Mouse (Mus musculus): ENCODE data around the gene A630023A22Rik. TPM values are rescaled to one million over a fixed set of nuclear protein-coding genes. Genes with fewer than 3 reads are reported as not detected.

Gene A630023A22Rik
- total RNA-seq, 1 experiment, result not detected

DNA sequence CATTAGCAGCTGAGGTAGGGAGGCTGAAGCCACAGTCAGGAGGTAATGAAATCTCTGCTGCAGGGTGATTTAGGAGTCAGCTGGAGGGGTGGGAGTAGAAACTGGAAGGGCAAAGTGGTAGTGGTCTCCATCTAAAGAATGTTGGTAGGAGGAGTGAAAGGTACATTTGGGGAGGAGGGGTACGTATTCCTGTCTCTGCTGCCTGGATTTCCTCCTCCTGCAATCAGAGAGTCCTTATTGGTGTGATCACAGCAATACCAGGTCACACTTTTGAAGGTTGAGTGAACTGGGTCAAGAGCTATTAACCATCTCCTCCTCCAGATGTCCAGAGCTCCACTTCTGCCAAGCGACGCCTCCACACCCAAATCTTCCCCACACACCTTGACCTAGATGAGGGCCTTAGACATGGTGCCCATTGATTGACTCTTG lies 18.4 kb upstream of the A630023A22Rik start:
- no peaks in the 10 kb centered on the region for H3K36me3 ChIP-seq (ENCODE audit: control insufficient read depth, insufficient read depth, low read length, poor library complexity, severe bottlenecking)
- no peak for DNase-seq (ENCODE audit: low read depth, low spot score)
- no peak overlapping the region for H3K9ac ChIP-seq (ENCODE audit: insufficient read depth, low read depth, low read length, poor library complexity, severe bottlenecking)
- in situ Hi-C loops (cut with MboI; ENCODE audit: low sequenced_read_pairs in 2 of 2, unreplicated experiment in 2 of 2), result no loop called here
- H3K9me3 ChIP-seq (ENCODE audit: control insufficient read depth, insufficient read depth, low read depth, low read length), result no peaks in the 10 kb centered on the region
- no peak overlapping the region for H3K4me3 ChIP-seq (ENCODE audit: insufficient read depth in 1 of 2, low read depth in 1 of 2, low read length in 2 of 2, poor library complexity in 1 of 2, severe bottlenecking in 1 of 2)
- H3K4me1 ChIP-seq (ENCODE audit: control insufficient read depth in 2 of 2, insufficient read depth in 2 of 2, low read length in 2 of 2, poor library complexity in 1 of 2), result no peaks in the 10 kb centered on the region
- TF ChIP-seq MAFK (IDR thresholded peaks at IDR 0.05; ENCODE audit: insufficient read depth, low read depth, low read length) (no peak), CHD2 (IDR thresholded peaks at IDR 0.05; ENCODE audit: low read depth, low read length) (no peak), ZNF384 (IDR thresholded peaks at IDR 0.05; ENCODE audit: low read depth, low read length) (no peak), ZC3H11A (IDR thresholded peaks at IDR 0.05; ENCODE audit: borderline replicate concordance, low read depth, low read length) (no peak), HCFC1 (IDR thresholded peaks at IDR 0.05; ENCODE audit: borderline replicate concordance, insufficient read depth, low read length) (no peak)
- no peak overlapping the region for H3K27ac ChIP-seq (ENCODE audit: insufficient read depth, low read depth, low read length, poor library complexity, severe bottlenecking)

DNA sequence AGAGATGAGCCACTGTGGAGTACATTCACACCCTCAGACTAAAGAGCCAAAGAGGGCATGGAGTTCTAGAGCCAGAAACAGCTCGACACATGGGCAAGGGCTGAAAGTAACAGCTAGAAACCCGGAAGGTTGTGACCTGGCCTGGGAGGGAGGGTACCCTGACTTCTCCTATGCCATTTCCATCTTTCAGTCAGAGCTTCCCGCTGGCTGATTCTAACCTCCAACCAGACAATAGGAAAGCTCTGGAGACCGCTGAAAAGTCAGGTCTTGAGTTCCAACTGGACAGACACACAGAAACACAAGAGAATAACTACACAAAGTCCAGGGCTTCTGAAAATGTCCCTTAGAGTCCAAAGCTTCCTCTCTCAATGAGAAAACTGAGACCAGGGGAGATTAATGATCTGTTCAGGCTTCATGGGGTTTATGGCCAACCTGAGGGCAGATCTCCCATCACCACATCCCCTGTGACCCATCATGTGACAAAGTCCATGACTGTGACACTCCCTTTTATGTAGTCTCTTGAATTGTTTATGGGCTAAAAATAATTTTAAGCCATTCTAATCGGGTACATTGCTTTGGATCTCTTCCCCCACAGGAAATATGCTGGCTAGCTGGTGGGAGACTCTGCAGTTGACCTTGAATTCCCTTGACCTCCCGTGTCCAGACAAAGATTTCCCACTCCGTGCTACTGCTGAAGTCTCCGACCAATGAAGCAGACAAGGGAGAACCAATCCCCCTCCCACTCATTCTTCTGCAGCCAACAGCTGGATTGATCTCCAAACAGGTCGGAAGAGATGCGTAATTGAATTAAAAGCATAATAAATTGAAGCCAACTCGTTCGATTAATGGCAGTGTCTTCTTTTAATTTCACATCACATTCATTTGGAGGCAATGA lies 17.7 kb upstream of the A630023A22Rik start:
- no peak overlapping the region for H3K4me3 ChIP-seq (ENCODE audit: insufficient read depth in 1 of 2, low read depth in 1 of 2, low read length in 2 of 2, poor library complexity in 1 of 2, severe bottlenecking in 1 of 2)
- in situ Hi-C loops (cut with MboI; ENCODE audit: low sequenced_read_pairs in 2 of 2, unreplicated experiment in 2 of 2), result no loop called here
- H3K27ac ChIP-seq (ENCODE audit: insufficient read depth, low read depth, low read length, poor library complexity, severe bottlenecking), result no peak overlapping the region
- H3K9me3 ChIP-seq (ENCODE audit: control insufficient read depth, insufficient read depth, low read depth, low read length), result no peaks in the 10 kb centered on the region
- no peaks in the 10 kb centered on the region for H3K36me3 ChIP-seq (ENCODE audit: control insufficient read depth, insufficient read depth, low read length, poor library complexity, severe bottlenecking)
- no peak for DNase-seq (ENCODE audit: low read depth, low spot score)
- no peak for TF ChIP-seq MAFK (IDR thresholded peaks at IDR 0.05; ENCODE audit: insufficient read depth, low read depth, low read length)
- TF ChIP-seq HCFC1 (IDR thresholded peaks at IDR 0.05; ENCODE audit: borderline replicate concordance, insufficient read depth, low read length), result no peak
- TF ChIP-seq ZC3H11A (IDR thresholded peaks at IDR 0.05; ENCODE audit: borderline replicate concordance, low read depth, low read length), result no peak
- TF ChIP-seq ZNF384 (IDR thresholded peaks at IDR 0.05; ENCODE audit: low read depth, low read length), result no peak
- TF ChIP-seq CHD2 (IDR thresholded peaks at IDR 0.05; ENCODE audit: low read depth, low read length), result no peak
- H3K9ac ChIP-seq (ENCODE audit: insufficient read depth, low read depth, low read length, poor library complexity, severe bottlenecking), result no peak overlapping the region
- H3K4me1 ChIP-seq (ENCODE audit: control insufficient read depth in 2 of 2, insufficient read depth in 2 of 2, low read length in 2 of 2, poor library complexity in 1 of 2), result no peaks in the 10 kb centered on the region

DNA sequence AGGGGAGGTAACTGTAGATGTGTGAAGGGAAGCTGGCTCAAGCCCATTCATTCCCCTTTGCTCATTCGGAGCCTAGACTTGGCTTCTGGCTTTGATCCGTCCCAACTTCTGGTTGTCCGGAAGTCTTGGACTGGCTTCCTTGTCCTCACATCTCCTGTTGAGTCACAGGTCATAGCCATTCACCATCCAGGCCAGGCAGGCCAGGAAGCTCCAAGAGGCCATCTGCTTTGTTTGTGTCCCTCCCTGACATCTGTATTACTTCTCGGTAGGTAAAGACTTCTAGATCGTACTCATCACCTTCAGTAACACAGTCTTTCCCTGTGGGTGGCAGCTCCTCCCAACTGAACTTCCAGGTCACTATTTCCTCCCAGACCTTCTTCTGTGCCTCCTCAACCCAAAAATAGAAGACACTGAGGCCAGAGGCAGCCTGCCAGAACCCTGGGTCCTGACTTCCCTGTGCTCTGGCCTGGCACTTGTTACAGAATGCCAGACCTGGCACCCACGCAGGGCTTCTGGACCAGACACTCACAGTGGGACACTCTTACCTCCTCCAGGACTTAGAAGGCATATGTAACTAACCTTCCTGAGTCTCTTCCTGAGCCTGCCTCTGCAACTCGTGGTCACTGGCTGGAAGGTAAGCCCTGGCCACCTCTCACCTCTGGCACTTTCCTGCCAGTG lies 16.6 kb upstream of the A630023A22Rik start:
- Histone ChIP-seq H3K9ac (ENCODE audit: insufficient read depth, low read depth, low read length, poor library complexity, severe bottlenecking) (no peak overlapping the region), H3K36me3 (ENCODE audit: control insufficient read depth, insufficient read depth, low read length, poor library complexity, severe bottlenecking) (no peaks in the 10 kb centered on the region), H3K9me3 (ENCODE audit: control insufficient read depth, insufficient read depth, low read depth, low read length) (no peaks in the 10 kb centered on the region), H3K4me3 (ENCODE audit: insufficient read depth in 1 of 2, low read depth in 1 of 2, low read length in 2 of 2, poor library complexity in 1 of 2, severe bottlenecking in 1 of 2) (no peak overlapping the region), H3K4me1 (ENCODE audit: control insufficient read depth in 2 of 2, insufficient read depth in 2 of 2, low read length in 2 of 2, poor library complexity in 1 of 2) (no peaks in the 10 kb centered on the region), H3K27ac (ENCODE audit: insufficient read depth, low read depth, low read length, poor library complexity, severe bottlenecking) (no peak overlapping the region)
- DNase-seq (ENCODE audit: low read depth, low spot score), result no peak
- TF ChIP-seq HCFC1 (IDR thresholded peaks at IDR 0.05; ENCODE audit: borderline replicate concordance, insufficient read depth, low read length) (no peak), CHD2 (IDR thresholded peaks at IDR 0.05; ENCODE audit: low read depth, low read length) (no peak), ZNF384 (IDR thresholded peaks at IDR 0.05; ENCODE audit: low read depth, low read length) (no peak), ZC3H11A (IDR thresholded peaks at IDR 0.05; ENCODE audit: borderline replicate concordance, low read depth, low read length) (no peak), MAFK (IDR thresholded peaks at IDR 0.05; ENCODE audit: insufficient read depth, low read depth, low read length) (no peak)
- in situ Hi-C loops (cut with MboI; ENCODE audit: low sequenced_read_pairs in 2 of 2, unreplicated experiment in 2 of 2), result no loop called here

DNA sequence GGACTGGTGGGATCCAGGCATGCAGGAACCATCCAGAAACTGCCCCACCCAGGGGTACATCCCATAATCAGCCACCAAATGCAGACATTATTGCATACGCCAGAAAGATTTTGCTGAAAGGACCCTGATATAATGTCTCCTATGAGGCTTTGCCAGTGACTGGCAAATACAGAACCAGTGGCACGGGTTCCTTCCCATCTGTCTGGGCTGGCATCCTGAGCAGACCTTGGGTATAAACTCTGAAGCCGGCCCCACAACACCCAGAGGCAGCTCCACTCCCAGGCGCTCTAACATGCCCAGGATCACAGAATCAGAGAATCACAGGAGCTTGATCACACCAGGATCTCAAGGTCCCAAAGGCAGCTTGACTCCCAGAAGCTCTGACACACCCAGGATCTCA lies 11.8 kb upstream of the A630023A22Rik start:
- H3K4me3 ChIP-seq (ENCODE audit: insufficient read depth in 1 of 2, low read depth in 1 of 2, low read length in 2 of 2, poor library complexity in 1 of 2, severe bottlenecking in 1 of 2), result no peak overlapping the region
- in situ Hi-C loops (cut with MboI; ENCODE audit: low sequenced_read_pairs in 2 of 2, unreplicated experiment in 2 of 2), result no loop called here

More for the DNA sequence above, 11.8 kb upstream of the A630023A22Rik start:
- DNase-seq (ENCODE audit: low read depth, low spot score), result no peak
- no peaks in the 10 kb centered on the region for H3K36me3 ChIP-seq (ENCODE audit: control insufficient read depth, insufficient read depth, low read length, poor library complexity, severe bottlenecking)
- H3K9me3 ChIP-seq (ENCODE audit: control insufficient read depth, insufficient read depth, low read depth, low read length), result no peaks in the 10 kb centered on the region
- TF ChIP-seq MAFK (IDR thresholded peaks at IDR 0.05; ENCODE audit: insufficient read depth, low read depth, low read length) (no peak), HCFC1 (IDR thresholded peaks at IDR 0.05; ENCODE audit: borderline replicate concordance, insufficient read depth, low read length) (no peak), CHD2 (IDR thresholded peaks at IDR 0.05; ENCODE audit: low read depth, low read length) (no peak)
- no peak overlapping the region for H3K9ac ChIP-seq (ENCODE audit: insufficient read depth, low read depth, low read length, poor library complexity, severe bottlenecking)
- no peaks in the 10 kb centered on the region for H3K4me1 ChIP-seq (ENCODE audit: control insufficient read depth in 2 of 2, insufficient read depth in 2 of 2, low read length in 2 of 2, poor library complexity in 1 of 2)
- no peak overlapping the region for H3K27ac ChIP-seq (ENCODE audit: insufficient read depth, low read depth, low read length, poor library complexity, severe bottlenecking)

All from ES-E14 (cell line).